Mouse (Mus musculus): ENCODE measurements around the gene Mymk. TPM values are rescaled to one million over a fixed set of nuclear protein-coding genes. Genes with fewer than 3 reads are reported as not detected.

Mymk gene
- total RNA-seq, 2 experiments from 2014 or later: 0.52 to 1.00 TPM

GRCm38 (mm10) chr2:27038596-27038995, 33.4 kb downstream of the Mymk start:
- peak in 1 of 2 experiments; percentile 82 for DNase-seq (ENCODE audit: low spot score in 2 of 2)

GRCm38 (mm10) chr2:27037008-27037407, 35.0 kb downstream of the Mymk start:
- no peak for DNase-seq (ENCODE audit: low spot score in 2 of 2)

- no peak for DNase-seq (ENCODE audit: low spot score in 2 of 2)
Observed at GRCm38 (mm10) chr2:27036003-27036402, 36.0 kb downstream of the Mymk start.

GRCm38 (mm10) chr2:27032361-27032760, 39.6 kb downstream of the Mymk start:
- no peak for DNase-seq (ENCODE audit: low spot score in 2 of 2)

- no peak for DNase-seq (ENCODE audit: low spot score in 2 of 2)
Observed at GRCm38 (mm10) chr2:27028437-27029015, 43.5 kb downstream of the Mymk start.

- DNase-seq (ENCODE audit: low spot score in 2 of 2): peak; percentile 87 to 92
Observed at GRCm38 (mm10) chr2:27027618-27028436, 44.2 kb downstream of the Mymk start, which contains the start of gene Slc2a6. TSS of gene Slc2a6 (minus strand) at chr2:27027998.

GRCm38 (mm10) chr2:27026857-27027617, 44.9 kb downstream of the Mymk start:
- DNase-seq (ENCODE audit: low spot score in 2 of 2): no peak

GRCm38 (mm10) chr2:27026332-27026731, 45.6 kb downstream of the Mymk start:
- DNase-seq (ENCODE audit: low spot score in 2 of 2): no peak

- DNase-seq (ENCODE audit: low spot score in 2 of 2): no peak
Observed at GRCm38 (mm10) chr2:27025545-27025944, 46.4 kb downstream of the Mymk start.

- no peak for DNase-seq (ENCODE audit: low spot score in 2 of 2)
Observed at GRCm38 (mm10) chr2:27024136-27024535, 47.8 kb downstream of the Mymk start.

- DNase-seq (ENCODE audit: low spot score in 2 of 2): no peak
Observed at GRCm38 (mm10) chr2:27022612-27023011, 49.4 kb downstream of the Mymk start.

GRCm38 (mm10) chr2:27021103-27021502, 50.9 kb downstream of the Mymk start:
- no peak for DNase-seq (ENCODE audit: low spot score in 2 of 2)

GRCm38 (mm10) chr2:27019530-27019929, 52.4 kb downstream of the Mymk start:
- DNase-seq (ENCODE audit: low spot score in 2 of 2): no peak

- DNase-seq (ENCODE audit: low spot score in 2 of 2): peak; percentile 72 to 81
Observed at GRCm38 (mm10) chr2:27017802-27018201, 54.2 kb downstream of the Mymk start.

Other genes with a start within 250 kb of the Mymk start
- not detected for gene Abo, start 207.2 kb downstream of the Mymk start, total RNA-seq (2021)
- 10 to 100 TPM; 27.1 to 29.1 TPM for gene Surf6, start 169.3 kb downstream of the Mymk start, total RNA-seq (2021)
- 10 to 100 TPM; 42.5 to 49.2 TPM for gene Med22, start 161.5 kb downstream of the Mymk start, total RNA-seq (2021)
- 100 to 1,000 TPM; 228 to 233 TPM for gene Rpl7a, start 161.4 kb downstream of the Mymk start, total RNA-seq (2021)
- 10 to 100 TPM; 35.3 to 39.9 TPM for gene Surf2, start 155.8 kb downstream of the Mymk start, total RNA-seq (2021)
- 100 to 1,000 TPM; 106 to 118 TPM for gene Surf1, start 155.6 kb downstream of the Mymk start, total RNA-seq (2021)
- 10 to 100 TPM; 44.9 to 52.7 TPM for gene Surf4, start 138.3 kb downstream of the Mymk start, total RNA-seq (2021)
- not detected for gene Stkld1, start 138.1 kb downstream of the Mymk start, total RNA-seq (2021)
- 10 to 100 TPM; 55.5 to 66.5 TPM for gene Rexo4, start 107.8 kb downstream of the Mymk start, total RNA-seq (2021)
- 1 to 10 TPM; 1.3 to 2.7 TPM for gene Adamts13, start 98.8 kb downstream of the Mymk start, total RNA-seq (2021)
- 10 to 100 TPM; 46.8 to 47.0 TPM for gene Cacfd1, start 62.3 kb downstream of the Mymk start, total RNA-seq (2021)
- gene Slc2a6, start 44.2 kb downstream of the Mymk start, total RNA-seq (2021): 10 to 100 TPM; 21.5 to 27.5 TPM
- 10 to 100 TPM; 15.5 to 21.8 TPM for gene Adamtsl2, start 7.2 kb upstream of the Mymk start, total RNA-seq (2021)
- gene Fam163b, start 70.3 kb upstream of the Mymk start, total RNA-seq (2021): 100 to 1,000 TPM in 1 of 2 experiments, 10 to 100 TPM in 1; 98.9 to 107 TPM
- under 1 TPM; 0.23 to 0.26 TPM for gene Dbh, start 93.1 kb upstream of the Mymk start, total RNA-seq (2021)
- 1 to 10 TPM; 6.3 to 6.7 TPM for gene Sardh, start 176.2 kb upstream of the Mymk start, total RNA-seq (2021)

Data from left cerebral cortex, adult 18-20 months (tissue).